Mouse (Mus musculus): ENCODE results near the gene Kcnq1. TPM values are rescaled to one million over a fixed set of nuclear protein-coding genes. Genes with fewer than 3 reads are reported as not detected.

Kcnq1 gene
- total RNA-seq, 1 experiment: 0.22 TPM

DNA sequence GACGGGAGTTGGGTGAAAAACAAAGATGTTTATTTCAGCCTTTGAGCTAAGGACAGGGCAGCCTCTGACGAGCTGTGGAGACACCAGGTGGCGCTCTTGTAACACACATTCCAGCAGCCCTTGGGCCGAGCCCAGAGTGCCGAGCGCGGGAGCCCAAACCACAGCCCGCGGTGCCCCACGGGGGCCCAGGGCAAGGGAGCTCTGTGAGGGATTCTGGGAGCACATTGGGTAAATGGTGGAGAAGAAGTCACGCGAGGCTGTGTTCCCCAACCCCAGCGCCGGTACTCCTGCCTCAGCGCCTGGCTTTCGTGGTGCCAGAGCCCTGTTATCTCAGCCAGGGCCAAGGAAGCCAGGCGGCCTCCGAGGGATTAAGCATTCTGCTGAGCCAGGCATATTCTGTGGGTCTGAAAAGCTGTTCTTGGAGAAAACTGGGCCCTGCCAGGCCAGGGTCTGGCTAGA is 47.8 kb downstream of the Kcnq1 start:
- DNase-seq (ENCODE audit: low read depth, low spot score): peak; percentile 72
- Histone ChIP-seq H3K27ac (ENCODE audit: insufficient read depth, low read depth, low read length, poor library complexity, severe bottlenecking) (no peak overlapping the region), H3K4me3 (ENCODE audit: insufficient read depth in 1 of 2, low read depth in 1 of 2, low read length in 2 of 2, poor library complexity in 1 of 2, severe bottlenecking in 1 of 2) (peak overlapping the region; percentile 39 to 44; a peak in 3 of 4 replicates), H3K9me3 (ENCODE audit: control insufficient read depth, insufficient read depth, low read depth, low read length) (no peaks in the 10 kb centered on the region), H3K9ac (ENCODE audit: insufficient read depth, low read depth, low read length, poor library complexity, severe bottlenecking) (peak overlapping the region; percentile 59; the same call in 1 of the 2 replicates), H3K36me3 (ENCODE audit: control insufficient read depth, insufficient read depth, low read length, poor library complexity, severe bottlenecking) (no peaks in the 10 kb centered on the region), H3K4me1 (ENCODE audit: control insufficient read depth in 2 of 2, insufficient read depth in 2 of 2, low read length in 2 of 2, poor library complexity in 1 of 2) (peaks cover 1 to 9% of the 10 kb centered on the region in 2 experiments; a peak in 2 of 4 replicates)
- in situ Hi-C loops (cut with MboI; ENCODE audit: low sequenced_read_pairs in 2 of 2, unreplicated experiment in 2 of 2): loop anchor here in 1 of 2 experiments (5.0 kb wide), 1 partner anchor 313 kb away; no protein-coding TSS in a partner anchor
- TF ChIP-seq ZC3H11A (IDR thresholded peaks at IDR 0.05; ENCODE audit: borderline replicate concordance, low read depth, low read length) (peak; percentile 99), MAFK (IDR thresholded peaks at IDR 0.05; ENCODE audit: insufficient read depth, low read depth, low read length) (peak; percentile 86), HCFC1 (IDR thresholded peaks at IDR 0.05; ENCODE audit: borderline replicate concordance, insufficient read depth, low read length) (no peak)

GRCm38 (mm10) chr7:143154458-143154871 is 48.3 kb downstream of the Kcnq1 start:
- TF ChIP-seq ZC3H11A (IDR thresholded peaks at IDR 0.05; ENCODE audit: borderline replicate concordance, low read depth, low read length) (no peak), MAFK (IDR thresholded peaks at IDR 0.05; ENCODE audit: insufficient read depth, low read depth, low read length) (no peak), ZNF384 (IDR thresholded peaks at IDR 0.05; ENCODE audit: low read depth, low read length) (no peak), CHD2 (IDR thresholded peaks at IDR 0.05; ENCODE audit: low read depth, low read length) (no peak), HCFC1 (IDR thresholded peaks at IDR 0.05; ENCODE audit: borderline replicate concordance, insufficient read depth, low read length) (no peak)
- no peak for DNase-seq (ENCODE audit: low read depth, low spot score)
- Histone ChIP-seq H3K27ac (ENCODE audit: insufficient read depth, low read depth, low read length, poor library complexity, severe bottlenecking) (no peak overlapping the region), H3K9me3 (ENCODE audit: control insufficient read depth, insufficient read depth, low read depth, low read length) (no peaks in the 10 kb centered on the region), H3K4me1 (ENCODE audit: control insufficient read depth in 2 of 2, insufficient read depth in 2 of 2, low read length in 2 of 2, poor library complexity in 1 of 2) (peaks cover 1 to 9% of the 10 kb centered on the region in 2 experiments; a peak in 2 of 4 replicates), H3K36me3 (ENCODE audit: control insufficient read depth, insufficient read depth, low read length, poor library complexity, severe bottlenecking) (no peaks in the 10 kb centered on the region), H3K9ac (ENCODE audit: insufficient read depth, low read depth, low read length, poor library complexity, severe bottlenecking) (peak overlapping the region; percentile 59; the same call in 1 of the 2 replicates), H3K4me3 (ENCODE audit: insufficient read depth in 1 of 2, low read depth in 1 of 2, low read length in 2 of 2, poor library complexity in 1 of 2, severe bottlenecking in 1 of 2) (peak overlapping the region; percentile 39 to 44; a peak in 2 of 4 replicates)
- in situ Hi-C loops (cut with MboI; ENCODE audit: low sequenced_read_pairs in 2 of 2, unreplicated experiment in 2 of 2): loop anchor here in 1 of 2 experiments (5.0 kb wide), 1 partner anchor 313 kb away; no protein-coding TSS in a partner anchor

DNA sequence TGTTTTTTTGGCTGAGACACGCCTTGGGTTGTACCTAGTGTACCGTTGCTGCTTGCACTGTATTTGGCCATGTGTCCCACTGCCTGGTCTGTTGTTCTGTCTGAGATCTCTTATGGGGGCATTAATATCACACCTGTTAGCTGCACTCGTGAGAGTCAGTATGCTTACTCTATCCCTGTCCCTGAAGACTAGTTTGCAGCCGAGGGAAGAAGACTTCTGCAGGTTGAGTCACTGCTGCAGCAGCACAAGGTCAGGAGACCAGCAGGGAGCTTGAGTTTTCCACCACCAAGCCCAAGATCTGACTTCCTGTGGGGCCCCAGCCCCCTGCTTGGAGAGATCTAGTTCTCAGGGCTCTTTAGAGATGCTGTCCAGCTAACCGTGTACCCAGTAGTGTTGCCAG is 49.1 kb downstream of the Kcnq1 start:
- H3K27ac ChIP-seq (ENCODE audit: insufficient read depth, low read depth, low read length, poor library complexity, severe bottlenecking): no peak overlapping the region
- H3K4me3 ChIP-seq (ENCODE audit: insufficient read depth in 1 of 2, low read depth in 1 of 2, low read length in 2 of 2, poor library complexity in 1 of 2, severe bottlenecking in 1 of 2): no peak overlapping the region
- in situ Hi-C loops (cut with MboI; ENCODE audit: low sequenced_read_pairs in 2 of 2, unreplicated experiment in 2 of 2): loop anchor here in 1 of 2 experiments (5.0 kb wide), 1 partner anchor 312 kb away; no protein-coding TSS in a partner anchor
- no peak overlapping the region for H3K9ac ChIP-seq (ENCODE audit: insufficient read depth, low read depth, low read length, poor library complexity, severe bottlenecking)
- no peaks in the 10 kb centered on the region for H3K36me3 ChIP-seq (ENCODE audit: control insufficient read depth, insufficient read depth, low read length, poor library complexity, severe bottlenecking)
- no peaks in the 10 kb centered on the region for H3K9me3 ChIP-seq (ENCODE audit: control insufficient read depth, insufficient read depth, low read depth, low read length)
- no peak for TF ChIP-seq ZNF384 (IDR thresholded peaks at IDR 0.05; ENCODE audit: low read depth, low read length)
- TF ChIP-seq CHD2 (IDR thresholded peaks at IDR 0.05; ENCODE audit: low read depth, low read length): no peak
- TF ChIP-seq MAFK (IDR thresholded peaks at IDR 0.05; ENCODE audit: insufficient read depth, low read depth, low read length): no peak
- no peak for TF ChIP-seq HCFC1 (IDR thresholded peaks at IDR 0.05; ENCODE audit: borderline replicate concordance, insufficient read depth, low read length)
- no peak for TF ChIP-seq ZC3H11A (IDR thresholded peaks at IDR 0.05; ENCODE audit: borderline replicate concordance, low read depth, low read length)
- DNase-seq (ENCODE audit: low read depth, low spot score): no peak
- peaks cover 1 to 9% of the 10 kb centered on the region in 2 experiments; a peak in 2 of 4 replicates for H3K4me1 ChIP-seq (ENCODE audit: control insufficient read depth in 2 of 2, insufficient read depth in 2 of 2, low read length in 2 of 2, poor library complexity in 1 of 2)

GRCm38 (mm10) chr7:143158690-143159425 is 52.7 kb downstream of the Kcnq1 start:
- Histone ChIP-seq H3K9ac (ENCODE audit: insufficient read depth, low read depth, low read length, poor library complexity, severe bottlenecking) (no peak overlapping the region), H3K27ac (ENCODE audit: insufficient read depth, low read depth, low read length, poor library complexity, severe bottlenecking) (no peak overlapping the region), H3K4me3 (ENCODE audit: insufficient read depth in 1 of 2, low read depth in 1 of 2, low read length in 2 of 2, poor library complexity in 1 of 2, severe bottlenecking in 1 of 2) (no peak overlapping the region), H3K4me1 (ENCODE audit: control insufficient read depth in 2 of 2, insufficient read depth in 2 of 2, low read length in 2 of 2, poor library complexity in 1 of 2) (peaks cover 1 to 9% of the 10 kb centered on the region in 2 experiments; a peak in 2 of 4 replicates), H3K36me3 (ENCODE audit: control insufficient read depth, insufficient read depth, low read length, poor library complexity, severe bottlenecking) (no peaks in the 10 kb centered on the region), H3K9me3 (ENCODE audit: control insufficient read depth, insufficient read depth, low read depth, low read length) (no peaks in the 10 kb centered on the region)
- DNase-seq (ENCODE audit: low read depth, low spot score): no peak
- in situ Hi-C loops (cut with MboI; ENCODE audit: low sequenced_read_pairs in 2 of 2, unreplicated experiment in 2 of 2): loop anchor here in 1 of 2 experiments (5.0 kb wide), 1 partner anchor 308 kb away; no protein-coding TSS in a partner anchor
- TF ChIP-seq ZNF384 (IDR thresholded peaks at IDR 0.05; ENCODE audit: low read depth, low read length) (no peak), MAFK (IDR thresholded peaks at IDR 0.05; ENCODE audit: insufficient read depth, low read depth, low read length) (peak; percentile 89), CHD2 (IDR thresholded peaks at IDR 0.05; ENCODE audit: low read depth, low read length) (no peak), HCFC1 (IDR thresholded peaks at IDR 0.05; ENCODE audit: borderline replicate concordance, insufficient read depth, low read length) (no peak)

Data from ES-E14 (cell line).